Mouse (Mus musculus) CD4-positive, CD25-positive, alpha-beta regulatory T cell, adult 2 months (primary cell): ENCODE data around the gene Mdc1.
A peak's percentile ranks its signal among the peaks of the same experiment; 100 is the strongest.

Experiments
- DNase-seq: peaks from one replicate; pipeline ENCODE4 v3.0.0-alpha.2; 2012; ENCODE audit warnings: low read depth, low spot score

The Mdc1 gene

DNA sequence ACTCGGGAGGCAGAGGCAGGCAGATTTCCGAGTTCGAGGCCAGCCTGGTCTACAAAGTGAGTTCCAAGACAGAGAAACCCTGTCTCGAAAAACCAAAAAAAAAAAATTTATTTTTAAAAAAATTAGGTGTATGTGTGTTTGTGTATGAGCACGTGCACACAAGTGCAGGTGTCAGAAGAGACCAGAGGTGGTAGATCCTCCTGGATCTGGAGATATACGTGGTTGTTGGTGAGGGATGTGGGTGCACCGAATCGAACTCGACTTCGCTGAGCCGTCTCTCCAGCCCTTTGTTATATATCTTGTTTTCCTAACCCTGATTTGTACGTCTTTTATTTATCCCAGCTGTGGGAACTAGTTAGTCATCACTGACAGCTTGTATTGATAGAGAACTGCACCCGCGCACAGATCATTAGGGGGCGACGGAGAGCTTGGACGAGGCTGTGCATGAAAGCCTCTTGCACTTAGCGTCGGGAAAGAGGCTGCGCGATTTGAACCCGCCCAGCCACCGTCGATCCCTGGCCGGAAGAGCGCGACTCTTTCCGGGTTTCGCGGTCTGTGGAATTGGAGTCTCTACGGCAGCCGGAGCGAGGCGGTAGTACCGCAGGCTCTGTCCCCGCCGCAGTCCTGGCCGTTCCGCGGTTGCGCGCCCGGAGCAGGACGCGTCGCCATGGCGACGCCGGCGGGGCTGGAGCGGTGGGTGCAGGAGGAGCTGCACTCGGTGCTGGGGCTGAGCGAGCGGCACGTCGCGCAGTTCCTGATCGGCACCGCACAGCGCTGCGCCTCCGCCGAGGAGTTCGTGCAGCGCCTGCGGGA, 38.1 kb downstream of the Mdc1 start, which contains the start of gene Dhx16:
Gene Dhx16 (plus strand): TSS at position 575 of the 813 bp plus-strand sequence.
- peak; percentile 98 for DNase-seq

DNA sequence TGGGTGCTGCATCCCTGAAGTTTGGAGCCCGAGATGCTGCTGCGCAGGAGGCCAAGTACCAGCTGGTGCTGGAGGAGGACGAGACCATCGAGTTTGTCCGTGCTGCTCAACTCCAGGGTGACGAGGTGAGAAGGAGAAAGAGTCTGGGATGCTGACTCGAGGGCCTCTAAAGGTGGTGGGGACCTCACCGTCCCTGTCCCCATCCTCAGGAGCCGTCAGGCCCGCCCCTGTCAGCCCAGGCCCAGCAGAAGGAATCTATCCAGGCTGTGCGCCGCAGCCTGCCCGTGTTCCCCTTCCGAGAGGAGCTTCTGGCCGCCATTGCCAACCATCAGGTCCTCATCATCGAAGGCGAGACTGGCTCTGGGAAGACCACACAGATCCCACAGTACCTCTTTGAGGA, 41.6 kb downstream of the Mdc1 start:
- DNase-seq, result no peak

GRCm38 (mm10) chr17:35883777-35884176, 42.5 kb downstream of the Mdc1 start:
- no peak for DNase-seq

GRCm38 (mm10) chr17:35887725-35888124, 46.4 kb downstream of the Mdc1 start:
- DNase-seq, result no peak

DNA sequence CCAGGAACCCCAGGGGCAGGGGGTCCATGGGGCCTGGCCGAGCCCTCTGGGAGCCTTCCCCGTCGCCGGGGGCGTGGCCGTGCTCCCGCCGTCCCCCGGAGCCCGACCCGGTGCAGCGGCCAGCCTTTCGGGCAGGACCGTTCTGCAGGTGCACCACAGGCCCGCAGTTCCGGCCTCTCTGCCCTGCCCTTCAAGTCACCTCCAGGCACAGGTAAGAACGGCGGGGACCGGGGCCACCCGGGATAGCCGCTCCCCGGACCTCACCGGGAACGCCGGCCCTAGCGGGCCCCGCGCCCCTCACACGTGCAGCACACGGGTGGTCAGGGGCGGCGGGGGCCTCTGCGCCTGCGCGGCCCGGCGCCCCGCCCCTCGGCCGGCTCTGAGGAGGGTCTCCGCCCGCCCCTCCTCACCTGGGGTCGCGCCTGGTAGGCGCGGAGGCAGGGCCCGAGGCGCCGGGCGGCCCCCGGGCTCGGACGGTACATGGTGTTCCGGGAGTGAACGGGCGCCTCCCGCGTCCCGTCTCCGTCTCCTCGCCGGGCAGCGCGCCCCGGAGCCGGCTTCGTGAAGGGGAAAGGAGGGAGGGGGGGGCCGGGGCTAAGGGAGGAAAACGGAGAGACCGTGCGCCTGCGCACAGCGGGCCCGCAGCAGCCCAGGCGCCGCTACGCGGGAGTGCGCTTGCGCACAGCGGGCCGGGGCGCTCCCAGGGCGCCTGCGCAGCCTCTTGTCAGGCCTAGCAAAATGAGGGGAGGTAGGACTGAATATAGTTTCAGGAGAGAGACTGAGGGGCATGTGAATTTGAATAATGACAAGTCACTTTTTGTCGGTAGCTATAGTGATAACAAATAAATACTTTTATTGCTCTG, 55.7 kb downstream of the Mdc1 start, which contains the start of gene 2310061I04Rik:
Gene 2310061I04Rik (minus strand): TSS at position 651 of the 863 bp plus-strand sequence.
- DNase-seq, result peak; percentile 97

DNA sequence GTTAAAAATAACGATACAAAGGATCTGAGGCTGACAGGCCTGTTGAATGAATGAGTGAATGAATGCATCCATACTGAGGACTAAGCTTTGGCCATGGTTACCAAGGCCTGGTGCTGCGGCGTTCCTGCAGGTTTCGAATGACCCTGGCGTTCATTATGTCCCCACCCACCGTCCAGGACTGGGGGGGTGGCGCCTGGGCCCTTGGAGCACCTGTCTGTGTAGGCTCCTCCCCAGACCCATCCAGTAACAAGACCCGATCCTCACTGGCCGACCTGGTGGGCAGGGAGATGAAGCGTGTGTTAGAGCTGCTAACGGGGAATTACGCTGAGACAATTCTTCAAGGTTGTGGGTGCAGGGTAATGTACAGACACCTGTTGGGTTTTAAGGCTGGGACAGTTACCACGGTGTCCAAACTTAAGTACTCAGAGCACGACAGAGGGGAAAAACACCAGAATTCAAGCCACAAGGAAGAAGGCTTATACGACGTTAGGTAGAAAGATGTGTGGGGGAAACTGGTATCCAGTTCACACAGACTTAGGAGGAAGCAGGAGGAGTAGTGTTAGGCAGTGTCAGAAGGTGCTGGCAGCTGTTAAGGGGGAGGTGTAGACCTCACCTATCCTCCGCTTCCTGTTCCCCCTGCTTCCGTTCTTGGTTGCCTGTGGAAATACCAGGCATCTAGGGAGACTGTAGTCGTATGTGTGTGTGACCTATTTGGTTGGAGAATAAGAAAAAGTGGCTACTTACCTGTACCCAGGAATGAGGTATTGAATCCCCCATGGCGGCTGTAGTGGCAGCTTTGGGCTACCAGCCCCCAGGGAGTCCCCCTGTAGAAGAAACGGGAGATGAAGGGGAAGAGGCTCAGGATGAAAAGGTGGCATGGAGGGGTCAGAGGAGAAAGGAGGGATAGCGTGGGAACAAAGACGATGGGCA, 56.6 kb downstream of the Mdc1 start:
- peak; percentile 47 for DNase-seq

GRCm38 (mm10) chr17:35900636-35901035, 59.3 kb downstream of the Mdc1 start:
- DNase-seq, result no peak

DNA sequence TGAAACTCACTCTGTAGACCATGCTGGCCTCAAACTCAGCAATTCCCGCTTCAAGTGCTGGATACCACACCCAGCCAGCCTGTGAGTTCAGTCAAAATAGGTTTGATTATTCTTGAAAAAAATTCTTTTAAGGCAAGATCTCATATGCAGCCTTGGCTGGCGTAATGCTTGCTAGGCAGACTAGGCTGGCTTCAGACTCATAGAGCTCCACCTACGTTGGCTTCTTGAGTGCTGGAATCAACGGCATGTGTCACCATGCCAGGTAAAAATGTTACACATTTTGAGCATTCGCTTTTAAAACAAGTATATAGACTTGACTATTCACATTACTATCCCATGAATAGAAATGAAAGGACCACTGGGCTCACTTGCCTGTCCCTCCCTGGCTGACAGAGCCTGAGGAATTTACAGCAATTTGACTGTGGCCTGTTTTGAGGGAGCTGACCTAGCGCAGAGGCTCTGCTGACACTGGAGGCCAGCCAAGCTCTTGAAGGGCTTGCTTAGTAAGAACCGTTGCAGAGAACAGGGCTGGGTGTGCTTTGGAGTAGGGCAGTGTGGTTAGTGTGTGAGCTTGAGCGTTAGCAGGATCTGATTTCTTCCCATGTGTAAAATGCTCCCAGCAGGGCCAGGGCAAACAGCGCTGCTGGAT, 62.2 kb downstream of the Mdc1 start:
- no peak for DNase-seq

DNA sequence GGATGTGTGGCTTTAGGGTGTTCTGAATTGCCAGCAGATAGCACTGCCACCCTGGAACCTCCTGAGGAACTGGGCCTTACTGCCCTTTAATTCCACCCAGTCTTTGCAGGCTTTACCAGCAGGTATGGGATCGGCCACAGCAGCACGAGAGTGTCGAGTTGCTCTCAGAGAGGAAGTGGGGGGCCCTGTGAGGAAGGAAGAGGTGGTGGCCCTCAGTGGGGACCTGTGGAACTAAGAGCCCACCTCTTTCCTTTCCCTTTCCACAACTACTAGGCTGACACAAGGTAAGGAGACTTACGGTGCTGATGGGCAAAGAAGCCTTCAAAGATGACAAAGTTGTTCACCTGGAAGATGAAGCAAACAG, 62.7 kb downstream of the Mdc1 start:
- DNase-seq, result no peak

GRCm38 (mm10) chr17:35905587-35905986, 64.3 kb downstream of the Mdc1 start:
- DNase-seq, result no peak

DNA sequence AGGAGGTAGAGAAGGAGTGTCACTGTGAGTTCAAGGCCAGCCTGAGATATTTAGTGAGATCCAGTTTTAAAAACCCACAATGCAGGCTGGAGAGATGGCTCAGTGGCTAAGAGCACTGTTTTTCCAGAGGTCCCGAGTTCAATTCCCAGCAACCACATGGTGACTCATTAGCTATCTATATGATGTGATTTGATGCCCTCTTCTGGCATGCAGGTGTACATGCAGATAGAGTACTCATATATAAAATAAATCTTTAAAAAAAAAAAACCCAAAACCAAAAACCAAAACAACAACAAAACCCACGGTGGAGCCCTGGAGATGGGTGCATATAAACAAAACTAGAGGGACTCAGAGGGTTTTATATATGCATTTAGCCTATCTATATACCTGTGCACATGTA, 66.3 kb downstream of the Mdc1 start:
- peak; percentile 59 for DNase-seq
